Mouse (Mus musculus) megakaryocyte, embryonic 14.5 days (primary cell): Measurements from ENCODE around the gene Chuk.
"Not testable (repeated sequence)": the region's sequence is repeated elsewhere in the genome, so short reads cannot be mapped to it uniquely, and the experiment has no call there.

Source experiments
- FLI1 ChIP-seq: IDR thresholded peaks from 2 replicates; pipeline ENCODE4 v1.6.1; 2012; ENCODE audit warnings: low read length, inconsistent platforms, mixed read lengths
- GATA1 ChIP-seq: IDR thresholded peaks from 3 replicates; pipeline ENCODE4 v1.6.1; 2012; ENCODE audit warnings: mixed read lengths, low read length, inconsistent platforms, borderline replicate concordance

DNA sequence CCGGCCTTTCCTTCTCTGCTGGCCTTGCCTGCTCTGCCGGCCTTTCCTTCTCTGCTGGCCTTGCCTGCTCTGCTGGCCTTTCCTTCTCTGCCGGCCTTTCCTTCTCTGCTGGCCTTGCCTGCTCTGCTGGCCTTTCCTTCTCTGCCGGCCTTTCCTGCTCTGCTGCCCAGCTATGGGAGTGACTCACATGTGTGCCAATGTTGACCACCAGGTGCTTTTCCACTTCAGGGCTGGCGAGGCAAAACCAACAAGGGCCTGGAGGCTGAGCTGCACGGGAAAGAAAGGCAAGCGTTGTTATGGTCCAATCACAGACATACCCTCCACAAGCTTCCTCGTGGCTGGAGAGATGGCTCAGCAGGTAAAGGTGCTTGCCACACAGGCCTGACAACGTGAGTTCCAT is 13.4 kb upstream of the Chuk start:
- not testable (repeated sequence) for TF ChIP-seq GATA1, FLI1
